Mouse (Mus musculus) embryonic facial prominence, embryonic 13.5 days (tissue): Measurements from ENCODE around the gene Tmem229b. TPM values are rescaled to one million over a fixed set of nuclear protein-coding genes. Genes with fewer than 3 reads are reported as not detected.

Experiments used
- ATAC-seq: fragments of 200-750 bp; cut with Nextera tagmentation; 2 replicates; pipeline ENCODE4 v1.8.0; 2017; ENCODE audit warnings: low read depth; ENCODE audit not compliant: insufficient number of reproducible peaks, insufficient read depth, low FRiP score, low TSS enrichment
- H3K27ac ChIP-seq: fragments of 300-500 bp; sonication (generic); 2 replicates; pipeline ENCODE4 v1.5.1; 2015; ENCODE audit warnings: moderate library complexity, mild to moderate bottlenecking, inconsistent platforms
- H3K27me3 ChIP-seq: fragments of 300-500 bp; sonication (generic); 2 replicates; pipeline ENCODE4 v1.6.1; 2015; ENCODE audit warnings: mild to moderate bottlenecking, inconsistent platforms
- H3K36me3 ChIP-seq: fragments of 300-500 bp; sonication (generic); 2 replicates; pipeline ENCODE4 v1.6.1; 2015; ENCODE audit warnings: mild to moderate bottlenecking, inconsistent platforms
- H3K4me1 ChIP-seq: fragments of 300-500 bp; sonication (generic); 2 replicates; pipeline ENCODE4 v1.6.1; 2015; ENCODE audit warnings: inconsistent platforms
- H3K4me2 ChIP-seq: fragments of 300-500 bp; sonication (generic); 2 replicates; pipeline ENCODE4 v1.6.1; 2015; ENCODE audit warnings: moderate library complexity, mild to moderate bottlenecking, inconsistent platforms
- H3K4me3 ChIP-seq: fragments of 300-500 bp; sonication (generic); 2 replicates; pipeline ENCODE4 v1.5.1; 2015; ENCODE audit warnings: mild to moderate bottlenecking, inconsistent platforms
- H3K9ac ChIP-seq: fragments of 300-500 bp; sonication (generic); 2 replicates; pipeline ENCODE4 v1.6.1; 2015; ENCODE audit warnings: mild to moderate bottlenecking, inconsistent platforms
- H3K9me3 ChIP-seq: fragments of 300-500 bp; sonication (generic); 2 replicates; pipeline ENCODE4 v1.6.1; 2016; ENCODE audit warnings: inconsistent platforms
- WGBS: fragments of 180-500 bp; shearing (Covaris S2); methylation state at CpG from one replicate; pipeline ENCODE4 v1.1.7; 2015; ENCODE audit warnings: mixed read lengths; 5-methylcytosine and 5-hydroxymethylcytosine counted together
- polyA plus RNA-seq: library from polyadenylated mRNA; unstranded; fragments of >200 nt; fragmentation: Nextera tagmentation; extraction: Ambion mirVana; gene quantifications from 2 replicates; pipeline ENCODE4 v1.2.1, GENCODE M21; 2015

Gene Tmem229b
- 6.4 and 8.0 TPM in 2 replicates for polyA plus RNA-seq

- Histone ChIP-seq H3K4me1 (peaks cover 11% of the 10 kb centered on the region; the same call in 1 of the 2 replicates), H3K4me2 (peak within 1 kb of the TSS; percentile 88), H3K27ac (peak within 1 kb of the TSS; percentile 22; the same call in 1 of the 2 replicates), H3K4me3 (peak within 1 kb of the TSS; percentile 93), H3K9ac (peak within 1 kb of the TSS; percentile 79), H3K9me3 (no peaks in the 10 kb centered on the region), H3K27me3 (peaks cover 30% of the 10 kb centered on the region), H3K36me3 (no peaks in the 10 kb centered on the region)
- ATAC-seq = 0 out of 2 replicates have a peak, but pooled peaks have one; percentile 54
- 2% methylated on average over 39 of the region's 49 CpGs for WGBS
Observed at GRCm38 (mm10) chr12:79007126-79007753, at the start of gene Tmem229b. Gene Tmem229b, minus strand, starts transcription at chr12:79007627.

- H3K9me3 ChIP-seq = no peaks in the 10 kb centered on the region
- H3K9ac ChIP-seq = no peak overlapping the region
- H3K36me3 ChIP-seq = peaks cover 21% of the 10 kb centered on the region
- H3K27me3 ChIP-seq = no peaks in the 10 kb centered on the region
- WGBS = 93% methylated on average over 7 of the region's 7 CpGs
- no peaks in the 10 kb centered on the region for H3K4me1 ChIP-seq
- ATAC-seq = no peak
- no peak overlapping the region for H3K27ac ChIP-seq
- no peak overlapping the region for H3K4me3 ChIP-seq
- no peak overlapping the region for H3K4me2 ChIP-seq
Observed at GRCm38 (mm10) chr12:79055276-79055675, 47.8 kb upstream of the Tmem229b start.

GRCm38 (mm10) chr12:79052073-79052472 is 44.6 kb upstream of the Tmem229b start:
- no peak overlapping the region for H3K27ac ChIP-seq
- H3K4me2 ChIP-seq = no peak overlapping the region
- no peak overlapping the region for H3K4me3 ChIP-seq
- H3K27me3 ChIP-seq = no peaks in the 10 kb centered on the region
- no peaks in the 10 kb centered on the region for H3K9me3 ChIP-seq
- H3K4me1 ChIP-seq = no peaks in the 10 kb centered on the region
- H3K9ac ChIP-seq = no peak overlapping the region
- no peak for ATAC-seq
- H3K36me3 ChIP-seq = peaks cover 22% of the 10 kb centered on the region
- 83% methylated on average over 2 of the region's 2 CpGs for WGBS

GRCm38 (mm10) chr12:79050545-79051212 is 43.3 kb upstream of the Tmem229b start:
- no peak for ATAC-seq
- Histone ChIP-seq H3K4me2 (no peak overlapping the region), H3K4me3 (no peak overlapping the region), H3K27me3 (no peaks in the 10 kb centered on the region), H3K9ac (no peak overlapping the region), H3K27ac (no peak overlapping the region), H3K4me1 (no peaks in the 10 kb centered on the region), H3K9me3 (no peaks in the 10 kb centered on the region), H3K36me3 (peaks cover 27% of the 10 kb centered on the region)
- WGBS = 72% methylated on average over 3 of the region's 3 CpGs

- H3K9me3 ChIP-seq = no peaks in the 10 kb centered on the region
- peaks cover 23% of the 10 kb centered on the region for H3K36me3 ChIP-seq
- WGBS = 68% methylated on average over 2 of the region's 2 CpGs
- H3K4me3 ChIP-seq = no peak overlapping the region
- H3K9ac ChIP-seq = no peak overlapping the region
- no peak overlapping the region for H3K27ac ChIP-seq
- H3K4me1 ChIP-seq = no peaks in the 10 kb centered on the region
- no peak for ATAC-seq
- no peak overlapping the region for H3K4me2 ChIP-seq
- no peaks in the 10 kb centered on the region for H3K27me3 ChIP-seq
Observed at GRCm38 (mm10) chr12:79049807-79050206, 42.4 kb upstream of the Tmem229b start.

GRCm38 (mm10) chr12:79048898-79049297 is 41.5 kb upstream of the Tmem229b start:
- Histone ChIP-seq H3K9ac (no peak overlapping the region), H3K9me3 (no peaks in the 10 kb centered on the region), H3K36me3 (peaks cover 17% of the 10 kb centered on the region), H3K4me1 (no peaks in the 10 kb centered on the region), H3K4me3 (no peak overlapping the region), H3K27me3 (no peaks in the 10 kb centered on the region), H3K4me2 (no peak overlapping the region), H3K27ac (no peak overlapping the region)
- WGBS = 69% methylated on average over 1 of the region's 1 CpGs
- ATAC-seq = no peak

- no peak overlapping the region for H3K27ac ChIP-seq
- no peaks in the 10 kb centered on the region for H3K9me3 ChIP-seq
- H3K9ac ChIP-seq = no peak overlapping the region
- ATAC-seq = no peak
- no peak overlapping the region for H3K4me3 ChIP-seq
- no peaks in the 10 kb centered on the region for H3K4me1 ChIP-seq
- 88% methylated on average over 7 of the region's 7 CpGs for WGBS
- peaks cover 12% of the 10 kb centered on the region for H3K36me3 ChIP-seq
- H3K27me3 ChIP-seq = no peaks in the 10 kb centered on the region
- H3K4me2 ChIP-seq = no peak overlapping the region
Observed at GRCm38 (mm10) chr12:79047203-79047602, 39.8 kb upstream of the Tmem229b start.

GRCm38 (mm10) chr12:79046171-79046570 is 38.7 kb upstream of the Tmem229b start:
- Histone ChIP-seq H3K9me3 (no peaks in the 10 kb centered on the region), H3K4me1 (no peaks in the 10 kb centered on the region), H3K27me3 (no peaks in the 10 kb centered on the region), H3K4me3 (no peak overlapping the region), H3K36me3 (peaks cover 12% of the 10 kb centered on the region), H3K9ac (no peak overlapping the region), H3K27ac (no peak overlapping the region), H3K4me2 (no peak overlapping the region)
- no peak for ATAC-seq
- WGBS = 67% methylated on average over 6 of the region's 6 CpGs

GRCm38 (mm10) chr12:79044668-79045067 is 37.2 kb upstream of the Tmem229b start:
- WGBS = 68% methylated on average over 8 of the region's 8 CpGs

GRCm38 (mm10) chr12:79041436-79041835 is 34.0 kb upstream of the Tmem229b start:
- Histone ChIP-seq H3K4me3 (no peak overlapping the region), H3K27me3 (no peaks in the 10 kb centered on the region), H3K36me3 (peaks cover 6% of the 10 kb centered on the region; the same call in 1 of the 2 replicates), H3K9me3 (no peaks in the 10 kb centered on the region), H3K27ac (no peak overlapping the region), H3K4me2 (no peak overlapping the region), H3K4me1 (no peaks in the 10 kb centered on the region), H3K9ac (no peak overlapping the region)
- ATAC-seq = no peak

More at GRCm38 (mm10) chr12:79044668-79045067, 37.2 kb upstream of the Tmem229b start:
- H3K4me3 ChIP-seq = no peak overlapping the region
- ATAC-seq = no peak
- H3K36me3 ChIP-seq = peaks cover 6% of the 10 kb centered on the region; the same call in 1 of the 2 replicates
- H3K9me3 ChIP-seq = no peaks in the 10 kb centered on the region
- H3K27ac ChIP-seq = no peak overlapping the region
- H3K27me3 ChIP-seq = no peaks in the 10 kb centered on the region
- no peak overlapping the region for H3K9ac ChIP-seq
- H3K4me2 ChIP-seq = no peak overlapping the region
- no peaks in the 10 kb centered on the region for H3K4me1 ChIP-seq

- no peak overlapping the region for H3K9ac ChIP-seq
- no peaks in the 10 kb centered on the region for H3K4me1 ChIP-seq
- no peaks in the 10 kb centered on the region for H3K9me3 ChIP-seq
- H3K4me3 ChIP-seq = no peak overlapping the region
- 87% methylated on average over 11 of the region's 11 CpGs for WGBS
- no peak overlapping the region for H3K27ac ChIP-seq
- no peaks in the 10 kb centered on the region for H3K27me3 ChIP-seq
- no peak for ATAC-seq
- no peaks in the 10 kb centered on the region for H3K36me3 ChIP-seq
- H3K4me2 ChIP-seq = no peak overlapping the region
Observed at GRCm38 (mm10) chr12:79040201-79040827, 32.9 kb upstream of the Tmem229b start.

GRCm38 (mm10) chr12:79039708-79040107 is 32.3 kb upstream of the Tmem229b start:
- Histone ChIP-seq H3K4me3 (no peak overlapping the region), H3K4me2 (no peak overlapping the region), H3K27ac (no peak overlapping the region), H3K9me3 (no peaks in the 10 kb centered on the region), H3K4me1 (no peaks in the 10 kb centered on the region), H3K9ac (no peak overlapping the region), H3K27me3 (no peaks in the 10 kb centered on the region), H3K36me3 (no peaks in the 10 kb centered on the region)
- no peak for ATAC-seq
- 64% methylated on average over 8 of the region's 8 CpGs for WGBS
